Mouse (Mus musculus): ENCODE results near the gene Crlf1. TPM values are rescaled to one million over a fixed set of nuclear protein-coding genes. Genes with fewer than 3 reads are reported as not detected.

Crlf1 gene
- polyA plus RNA-seq, 1 experiment from 2014 or later: 21.1 TPM

GRCm38 (mm10) chr8:70512253-70512903, 19.4 kb downstream of the Crlf1 start:
- Histone ChIP-seq H3K9ac (no peak overlapping the region), H3K27ac (no peak overlapping the region), H3K4me2 (no peak overlapping the region), H3K4me1 (peaks cover 28% of the 10 kb centered on the region), H3K36me3 (peaks cover 58% of the 10 kb centered on the region), H3K9me3 (replicated peaks) (no peaks in the 10 kb centered on the region), H3K27me3 (no peaks in the 10 kb centered on the region), H3K4me3 (replicated peaks) (no peak overlapping the region)
- WGBS: 95% methylated on average over 11 of the region's 11 CpGs
- no peak for ATAC-seq (replicated peaks; ENCODE audit: low FRiP score)

DNA sequence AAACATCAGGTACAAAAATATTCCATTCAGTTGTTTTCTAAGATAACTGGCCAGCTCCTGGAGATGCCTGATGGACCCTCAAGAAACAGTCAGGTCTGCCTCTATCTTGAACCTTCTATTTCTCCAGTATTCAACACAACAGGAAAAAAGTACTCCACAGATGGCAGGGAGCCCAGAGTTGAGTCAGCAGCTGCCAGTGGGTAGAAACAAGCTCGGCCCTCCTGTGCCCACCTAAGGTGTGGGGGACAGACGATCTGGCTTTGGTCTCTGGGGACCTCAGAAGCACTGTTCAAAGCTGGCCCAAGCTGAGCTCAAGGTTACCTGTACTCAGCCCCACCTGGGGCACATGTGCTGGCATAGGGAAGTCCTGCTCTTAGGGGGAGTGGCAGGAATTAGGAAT, 20.5 kb downstream of the Crlf1 start:
- 82% methylated on average over 2 of the region's 2 CpGs for WGBS
- Histone ChIP-seq H3K9me3 (replicated peaks) (no peaks in the 10 kb centered on the region), H3K27me3 (no peaks in the 10 kb centered on the region), H3K4me2 (no peak overlapping the region), H3K36me3 (peaks cover 60% of the 10 kb centered on the region), H3K9ac (no peak overlapping the region; the same call in 1 of the 2 replicates), H3K27ac (no peak overlapping the region), H3K4me1 (peaks cover 20% of the 10 kb centered on the region), H3K4me3 (replicated peaks) (no peak overlapping the region)
- no peak for ATAC-seq (replicated peaks; ENCODE audit: low FRiP score)

GRCm38 (mm10) chr8:70517940-70518643, 25.1 kb downstream of the Crlf1 start:
- H3K9me3 ChIP-seq (replicated peaks): no peaks in the 10 kb centered on the region
- no peak for ATAC-seq (replicated peaks; ENCODE audit: low FRiP score)
- peaks cover 62% of the 10 kb centered on the region for H3K36me3 ChIP-seq
- H3K4me2 ChIP-seq: no peak overlapping the region
- no peaks in the 10 kb centered on the region for H3K27me3 ChIP-seq
- H3K4me1 ChIP-seq: peaks cover 11% of the 10 kb centered on the region
- whole genome bisulfite sequencing: 56% methylated on average over 10 of the region's 10 CpGs
- no peak overlapping the region for H3K27ac ChIP-seq
- no peak overlapping the region for H3K4me3 ChIP-seq (replicated peaks)
- no peak overlapping the region for H3K9ac ChIP-seq

GRCm38 (mm10) chr8:70519043-70519442, 26.1 kb downstream of the Crlf1 start:
- ATAC-seq (replicated peaks; ENCODE audit: low FRiP score): no peak

DNA sequence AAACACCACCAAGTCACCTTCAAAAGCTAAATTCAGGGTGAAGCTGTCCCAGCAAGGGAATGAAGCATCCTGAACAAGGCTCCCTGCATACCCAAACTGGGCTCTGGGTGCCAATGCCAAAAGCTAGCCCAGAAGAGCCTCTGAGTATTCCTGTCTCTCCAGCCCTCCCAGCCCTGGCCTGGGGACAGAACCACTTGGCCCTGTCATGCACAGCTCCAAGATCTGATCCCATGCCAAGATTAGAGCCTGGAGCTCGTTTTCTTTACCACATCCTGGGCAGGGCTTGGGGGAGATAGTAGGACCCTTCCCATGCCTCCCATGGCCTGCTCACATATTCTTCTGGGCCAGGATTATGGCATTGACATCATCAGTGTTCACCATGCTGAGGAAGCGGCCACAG, 26.6 kb downstream of the Crlf1 start:
- Histone ChIP-seq H3K27ac (no peak overlapping the region), H3K9me3 (replicated peaks) (no peaks in the 10 kb centered on the region), H3K27me3 (no peaks in the 10 kb centered on the region), H3K4me2 (no peak overlapping the region), H3K4me1 (peaks cover 16% of the 10 kb centered on the region), H3K36me3 (peaks cover 47% of the 10 kb centered on the region), H3K4me3 (replicated peaks) (no peak overlapping the region), H3K9ac (no peak overlapping the region)
- 64% methylated on average over 2 of the region's 2 CpGs for WGBS
- no peak for ATAC-seq (replicated peaks; ENCODE audit: low FRiP score)

More at GRCm38 (mm10) chr8:70519043-70519442, 26.1 kb downstream of the Crlf1 start:
- H3K36me3 ChIP-seq: peaks cover 53% of the 10 kb centered on the region
- no peak overlapping the region for H3K4me2 ChIP-seq
- peaks cover 16% of the 10 kb centered on the region for H3K4me1 ChIP-seq
- WGBS: 92% methylated on average over 6 of the region's 6 CpGs
- no peaks in the 10 kb centered on the region for H3K27me3 ChIP-seq
- H3K4me3 ChIP-seq (replicated peaks): no peak overlapping the region
- no peak overlapping the region for H3K9ac ChIP-seq
- no peaks in the 10 kb centered on the region for H3K9me3 ChIP-seq (replicated peaks)
- no peak overlapping the region for H3K27ac ChIP-seq

DNA sequence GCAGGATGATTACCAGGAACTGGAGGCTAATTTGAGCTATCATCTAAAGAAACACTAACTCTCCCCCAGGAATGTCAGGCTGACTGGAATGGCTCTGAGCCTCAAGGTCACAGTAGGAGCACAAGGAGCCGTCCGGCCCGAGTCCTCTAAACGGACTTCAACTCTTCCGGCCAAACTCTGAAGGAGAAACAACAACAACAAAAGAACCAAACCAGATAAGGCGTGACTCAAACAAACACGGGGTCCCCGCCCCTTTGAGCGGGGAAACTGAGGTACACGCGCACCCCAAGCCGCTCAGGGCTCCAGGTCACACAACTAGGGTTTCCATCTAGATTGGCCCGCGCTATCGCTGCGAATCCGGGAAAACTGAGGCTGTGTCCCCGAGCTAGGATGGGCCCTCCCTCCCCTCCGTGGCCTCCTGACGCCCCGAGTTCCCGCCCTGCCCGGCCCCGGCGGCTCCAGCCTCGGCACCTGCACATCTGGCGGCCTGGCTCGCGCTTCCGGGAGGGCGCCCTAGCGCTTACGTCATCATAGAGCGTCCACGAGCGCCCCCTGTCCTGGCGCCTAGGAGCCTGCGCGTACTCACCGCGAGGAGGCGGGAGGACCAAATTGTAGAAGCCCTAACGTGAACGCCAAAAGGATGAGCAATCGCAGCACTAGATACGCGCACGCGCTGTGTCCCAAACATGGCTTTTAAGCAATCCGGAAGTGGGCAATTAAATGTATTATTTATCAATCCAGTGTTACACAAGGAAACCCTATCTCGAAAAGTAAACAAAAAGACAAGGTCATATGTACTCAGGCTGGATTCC, 29.8 kb downstream of the Crlf1 start:
- peaks cover 26% of the 10 kb centered on the region for H3K4me1 ChIP-seq

GRCm38 (mm10) chr8:70527111-70527511, 34.2 kb downstream of the Crlf1 start:
- H3K36me3 ChIP-seq: peaks cover 26% of the 10 kb centered on the region
- peak overlapping the region; percentile 69 for H3K4me2 ChIP-seq
- H3K4me3 ChIP-seq (replicated peaks): peak overlapping the region; percentile 72
- H3K27me3 ChIP-seq: no peaks in the 10 kb centered on the region
- no peak for ATAC-seq (replicated peaks; ENCODE audit: low FRiP score)
- peak overlapping the region; percentile 94 for H3K9ac ChIP-seq
- no peaks in the 10 kb centered on the region for H3K9me3 ChIP-seq (replicated peaks)
- H3K27ac ChIP-seq: peak overlapping the region; percentile 57
- H3K4me1 ChIP-seq: peaks cover 40% of the 10 kb centered on the region
- WGBS: 1% methylated on average over 8 of the region's 8 CpGs

More for the DNA sequence above, 29.8 kb downstream of the Crlf1 start:
- under 1% methylated on average over 51 of the region's 51 CpGs for WGBS
- Histone ChIP-seq H3K27me3 (no peaks in the 10 kb centered on the region), H3K9me3 (replicated peaks) (no peaks in the 10 kb centered on the region), H3K9ac (peak overlapping the region; percentile 76), H3K4me2 (peak overlapping the region; percentile 78), H3K27ac (peak overlapping the region; percentile 90), H3K36me3 (peaks cover 21% of the 10 kb centered on the region), H3K4me3 (replicated peaks) (peak overlapping the region; percentile 78)
- peak; percentile 86 for ATAC-seq (replicated peaks; ENCODE audit: low FRiP score)

GRCm38 (mm10) chr8:70527512-70528181, 34.7 kb downstream of the Crlf1 start, which contains the start of the genes Fkbp8 and Kxd1:
Fkbp8 (plus strand) TSS chr8:70527724.
Kxd1 (minus strand) TSS chr8:70527956.
- Histone ChIP-seq H3K27ac (peak within 1 kb of the TSS; percentile 90), H3K9ac (peak within 1 kb of the TSS; percentile 94), H3K9me3 (replicated peaks) (no peaks in the 10 kb centered on the region), H3K4me3 (replicated peaks) (peak within 1 kb of the TSS; percentile 72), H3K36me3 (peaks cover 31% of the 10 kb centered on the region), H3K4me2 (peak within 1 kb of the TSS; percentile 69), H3K4me1 (peaks cover 35% of the 10 kb centered on the region), H3K27me3 (no peaks in the 10 kb centered on the region)
- ATAC-seq (replicated peaks; ENCODE audit: low FRiP score): peak; percentile 89
- WGBS: under 1% methylated on average over 58 of the region's 61 CpGs

GRCm38 (mm10) chr8:70528182-70528797, 35.3 kb downstream of the Crlf1 start:
- H3K4me3 ChIP-seq (replicated peaks): peak overlapping the region; percentile 72
- peak overlapping the region; percentile 90 for H3K27ac ChIP-seq
- H3K27me3 ChIP-seq: no peaks in the 10 kb centered on the region
- peak overlapping the region; percentile 69 for H3K4me2 ChIP-seq
- peaks cover 37% of the 10 kb centered on the region for H3K36me3 ChIP-seq
- H3K9me3 ChIP-seq (replicated peaks): no peaks in the 10 kb centered on the region
- no peak for ATAC-seq (replicated peaks; ENCODE audit: low FRiP score)
- peaks cover 34% of the 10 kb centered on the region for H3K4me1 ChIP-seq
- WGBS: 27% methylated on average over 13 of the region's 13 CpGs
- peak overlapping the region; percentile 94 for H3K9ac ChIP-seq

DNA sequence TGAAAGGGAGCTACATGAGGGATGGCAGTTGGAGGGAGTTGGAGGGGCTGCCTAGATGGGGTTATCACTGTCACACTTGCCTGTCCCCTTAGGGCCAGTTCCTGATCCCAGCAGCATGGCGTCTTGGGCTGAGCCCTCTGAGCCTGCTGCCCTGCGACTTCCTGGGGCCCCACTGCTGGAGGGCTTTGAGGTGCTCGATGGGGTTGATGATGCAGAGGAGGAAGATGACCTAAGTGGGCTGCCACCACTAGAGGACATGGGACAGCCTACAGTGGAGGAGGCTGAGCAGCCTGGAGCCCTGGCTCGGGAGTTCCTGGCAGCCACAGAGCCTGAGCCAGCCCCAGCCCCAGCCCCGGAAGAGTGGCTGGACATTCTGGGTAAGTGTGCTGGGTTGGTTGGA, 36.3 kb downstream of the Crlf1 start:
- Histone ChIP-seq H3K36me3 (peaks cover 47% of the 10 kb centered on the region), H3K27ac (no peak overlapping the region), H3K9me3 (replicated peaks) (no peaks in the 10 kb centered on the region), H3K4me2 (peak overlapping the region; percentile 69), H3K27me3 (no peaks in the 10 kb centered on the region), H3K4me3 (replicated peaks) (0 out of 2 replicates have a peak overlapping the region, but pooled peaks have one; percentile 72), H3K4me1 (peaks cover 31% of the 10 kb centered on the region), H3K9ac (no peak overlapping the region)
- ATAC-seq (replicated peaks; ENCODE audit: low FRiP score): no peak
- WGBS: 75% methylated on average over 5 of the region's 5 CpGs

GRCm38 (mm10) chr8:70529741-70530161, 36.8 kb downstream of the Crlf1 start:
- no peak overlapping the region for H3K9ac ChIP-seq
- H3K4me2 ChIP-seq: no peak overlapping the region
- 92% methylated on average over 3 of the region's 3 CpGs for WGBS
- no peaks in the 10 kb centered on the region for H3K9me3 ChIP-seq (replicated peaks)
- no peak for ATAC-seq (replicated peaks; ENCODE audit: low FRiP score)
- H3K4me3 ChIP-seq (replicated peaks): no peak overlapping the region
- H3K27me3 ChIP-seq: no peaks in the 10 kb centered on the region
- H3K36me3 ChIP-seq: peaks cover 52% of the 10 kb centered on the region
- H3K4me1 ChIP-seq: peaks cover 31% of the 10 kb centered on the region
- no peak overlapping the region for H3K27ac ChIP-seq

Data from kidney, embryonic 15.5 days (tissue).